Mouse (Mus musculus) ES-Bruce4 (cell line): ENCODE results near the gene Mypn.

Experiments used
- CTCF ChIP-seq: IDR thresholded peaks from one replicate; pipeline ENCODE4 v1.8.1; 2011; ENCODE audit warnings: low read depth, low read length
- EP300 ChIP-seq: IDR thresholded peaks from 2 replicates; pipeline ENCODE4 v1.6.1; 2011; ENCODE audit warnings: low read depth, low read length; ENCODE audit not compliant: insufficient read depth
- POLR2A ChIP-seq: IDR thresholded peaks from one replicate; pipeline ENCODE4 v1.8.1; 2011; ENCODE audit warnings: low read length; ENCODE audit not compliant: insufficient read depth

- TF ChIP-seq POLR2A (no peak), CTCF (no peak), EP300 (no peak)
Observed at GRCm38 (mm10) chr10:63247457-63247856, 43.7 kb upstream of the Mypn start.
